Mouse (Mus musculus): ENCODE data around the gene Shc4. TPM values are rescaled to one million over a fixed set of nuclear protein-coding genes. Genes with fewer than 3 reads are reported as not detected.

The Shc4 gene
- total and polyA plus RNA-seq, 3 experiments = 0.21 to 1.1 (median 0.37) TPM

GRCm38 (mm10) chr2:125651563-125651962 is 72.4 kb downstream of the Shc4 start:
- Histone ChIP-seq H3K4me3 (replicated peaks in 1 of 3; ENCODE audit: low read depth in 2 of 3, low read length in 2 of 3, poor library complexity in 1 of 3) (no peak overlapping the region), H3K9me3 (replicated peaks; ENCODE audit: low read length) (no peaks in the 10 kb centered on the region), H3K36me3 (replicated peaks in 1 of 2; ENCODE audit: control insufficient read depth in 1 of 2, insufficient read depth in 1 of 2, low read length in 1 of 2) (no peaks in the 10 kb centered on the region), H3K27ac (ENCODE audit: insufficient read depth, low read depth) (no peak overlapping the region), H3K79me2 (replicated peaks; ENCODE audit: control insufficient read depth, extremely low read depth, insufficient read depth, poor library complexity, severe bottlenecking) (no peaks in the 10 kb centered on the region), H3K27me3 (replicated peaks) (no peaks in the 10 kb centered on the region), H3K4me2 (ENCODE audit: insufficient read depth, low read depth, poor library complexity, severe bottlenecking) (peak overlapping the region; percentile 53), H3K9ac (ENCODE audit: insufficient read depth, low read depth) (0 out of 2 replicates have a peak overlapping the region, but pooled peaks have one; percentile 7), H3K4me1 (ENCODE audit: control insufficient read depth in 1 of 2, insufficient read depth in 2 of 2) (peaks cover 0 to 6% of the 10 kb centered on the region in 2 experiments; a peak in 1 of 4 replicates)
- in situ Hi-C loops (cut with MboI; ENCODE audit: low pct_ligation_motif_present, low pct_unique_long_range_greater_than_20kb, low sequenced_read_pairs) = loop anchor here (25.0 kb wide), 1 partner anchor 386 kb away; the partner anchor contains the start of gene Fgf7
- no peak for DNase-seq (ENCODE audit: extremely low read depth)
- TF ChIP-seq MAX (IDR thresholded peaks at IDR 0.05; ENCODE audit: low read length) (no peak), CHD1 (IDR thresholded peaks at IDR 0.05; ENCODE audit: low read depth, low read length) (no peak), NELFE (IDR thresholded peaks at IDR 0.05; ENCODE audit: low read depth, low read length) (no peak), ZC3H11A (IDR thresholded peaks at IDR 0.05; ENCODE audit: low read depth, low read length) (no peak), UBTF (IDR thresholded peaks at IDR 0.05; ENCODE audit: low read depth, low read length) (no peak), ETS1 (conservative IDR thresholded peaks at IDR 0.05; ENCODE audit: low read depth, low read length) (no peak), CTCF (conservative IDR thresholded peaks at IDR 0.05 in 1 of 2, IDR thresholded peaks at IDR 0.05 in 1 of 2; ENCODE audit: low read depth in 2 of 2, low read length in 2 of 2) (no peak), MAZ (IDR thresholded peaks at IDR 0.05; ENCODE audit: low read depth, low read length) (no peak), USF1 (IDR thresholded peaks at IDR 0.05; ENCODE audit: low read depth, low read length) (no peak), HCFC1 (IDR thresholded peaks at IDR 0.05; ENCODE audit: low read depth, low read length) (no peak), ELF1 (IDR thresholded peaks at IDR 0.05; ENCODE audit: low read depth, low read length) (no peak), BHLHE40 (IDR thresholded peaks at IDR 0.05; ENCODE audit: low read depth, low read length) (no peak), JUN (IDR thresholded peaks at IDR 0.05; ENCODE audit: insufficient read depth, low read depth, low read length) (no peak), IRF4 (IDR thresholded peaks at IDR 0.05; ENCODE audit: low read depth, low read length) (no peak), E2F4 (IDR thresholded peaks at IDR 0.05; ENCODE audit: insufficient replicate concordance, low read depth, low read length) (no peak), ZMIZ1 (IDR thresholded peaks at IDR 0.05; ENCODE audit: low read depth, low read length) (no peak), RCOR1 (conservative IDR thresholded peaks at IDR 0.05; ENCODE audit: low read depth, low read length) (no peak)
- dilution Hi-C loops (cut with MboI; ENCODE audit: extremely low pct_ligation_motif_present, extremely low pct_unique_long_range_greater_than_20kb, low sequenced_read_pairs) = no loop called here

- TF ChIP-seq ZNF384 (IDR thresholded peaks at IDR 0.05; ENCODE audit: low read depth, low read length) = no peak
- TF ChIP-seq CHD1 (IDR thresholded peaks at IDR 0.05; ENCODE audit: low read depth, low read length) = no peak
- no peak for TF ChIP-seq JUN (IDR thresholded peaks at IDR 0.05; ENCODE audit: insufficient read depth, low read depth, low read length)
- TF ChIP-seq E2F4 (IDR thresholded peaks at IDR 0.05; ENCODE audit: insufficient replicate concordance, low read depth, low read length) = no peak
- TF ChIP-seq SMC3 (IDR thresholded peaks at IDR 0.05; ENCODE audit: low read depth, low read length) = no peak
- Histone ChIP-seq H3K9ac (ENCODE audit: insufficient read depth, low read depth) (no peak overlapping the region), H3K9me3 (replicated peaks; ENCODE audit: low read length) (no peaks in the 10 kb centered on the region), H3K27me3 (replicated peaks) (no peaks in the 10 kb centered on the region), H3K4me1 (ENCODE audit: control insufficient read depth in 1 of 2, insufficient read depth in 2 of 2) (peaks cover 0 to 6% of the 10 kb centered on the region in 2 experiments; a peak in 1 of 4 replicates), H3K36me3 (replicated peaks in 1 of 2; ENCODE audit: control insufficient read depth in 1 of 2, insufficient read depth in 1 of 2, low read length in 1 of 2) (no peaks in the 10 kb centered on the region), H3K27ac (ENCODE audit: insufficient read depth, low read depth) (no peak overlapping the region), H3K4me2 (ENCODE audit: insufficient read depth, low read depth, poor library complexity, severe bottlenecking) (no peak overlapping the region), H3K4me3 (replicated peaks in 1 of 3; ENCODE audit: low read depth in 2 of 3, low read length in 2 of 3, poor library complexity in 1 of 3) (no peak overlapping the region), H3K79me2 (replicated peaks; ENCODE audit: control insufficient read depth, extremely low read depth, insufficient read depth, poor library complexity, severe bottlenecking) (no peaks in the 10 kb centered on the region)
- dilution Hi-C loops (cut with MboI; ENCODE audit: extremely low pct_ligation_motif_present, extremely low pct_unique_long_range_greater_than_20kb, low sequenced_read_pairs) = no loop called here
- in situ Hi-C loops (cut with MboI; ENCODE audit: low pct_ligation_motif_present, low pct_unique_long_range_greater_than_20kb, low sequenced_read_pairs) = loop anchor here (25.0 kb wide), 1 partner anchor 386 kb away; the partner anchor contains the start of gene Fgf7
- DNase-seq (ENCODE audit: extremely low read depth) = no peak
Measured at GRCm38 (mm10) chr2:125650742-125651352, 73.1 kb downstream of the Shc4 start.

Measured in CH12.LX (cell line).